Mouse (Mus musculus) liver, postnatal 0 days (tissue): ENCODE results near the gene Cavin1.

ENCODE experiments used
- CTCF ChIP-seq: sonication (generic); IDR thresholded peaks from 2 replicates; pipeline ENCODE4 v1.5.1; 2016; ENCODE audit warnings: antibody characterized with exemption, low read depth
- EP300 ChIP-seq: IDR thresholded peaks from 2 replicates; pipeline ENCODE4 v1.6.1; 2016; ENCODE audit warnings: antibody characterized with exemption, low read depth, mild to moderate bottlenecking

- no peak for TF ChIP-seq CTCF
- TF ChIP-seq EP300: no peak
Measured at GRCm38 (mm10) chr11:100946862-100947261, 23.8 kb downstream of the Cavin1 start.
